Mouse (Mus musculus) CH12.LX (cell line): ENCODE measurements around the gene Enpp7. TPM values are rescaled to one million over a fixed set of nuclear protein-coding genes. Genes with fewer than 3 reads are reported as not detected.

Experiments
- DNase-seq: peaks from one replicate; pipeline ENCODE4 v3.0.0-alpha.2; 2013; ENCODE audit errors: extremely low read depth
- H3K27ac ChIP-seq: 2 replicates; pipeline ENCODE4 v1.5.1; 2012; ENCODE audit warnings: low read depth, mild to moderate bottlenecking, control low read depth, moderate library complexity; ENCODE audit not compliant: insufficient read depth
- H3K27me3 ChIP-seq: replicated peaks from 2 replicates; pipeline ENCODE3; 2012; ENCODE audit warnings: inconsistent platforms
- H3K36me3 ChIP-seq, 2 experiments: replicated peaks in 1 of 2; 2 replicates each; pipeline versions ENCODE3 to v1.6.1; 2012; ENCODE audit warnings: inconsistent platforms in 1 of 2, low read length in 1 of 2, mild to moderate bottlenecking in 1 of 2, mixed read lengths in 1 of 2, moderate library complexity in 1 of 2; ENCODE audit not compliant: control insufficient read depth in 1 of 2, insufficient read depth in 1 of 2
- H3K4me1 ChIP-seq, 2 experiments: 2 replicates each; pipeline ENCODE4 v1.6.1; 2012; ENCODE audit warnings: inconsistent platforms in 1 of 2, moderate library complexity in 1 of 2; ENCODE audit not compliant: insufficient read depth in 2 of 2, control insufficient read depth in 1 of 2
- H3K4me2 ChIP-seq: 2 replicates; pipeline ENCODE4 v1.6.1; 2012; ENCODE audit warnings: low read depth, mild to moderate bottlenecking, control low read depth; ENCODE audit not compliant: poor library complexity, insufficient read depth, severe bottlenecking
- H3K4me3 ChIP-seq, 3 experiments: fragments of 150-350 bp in 1 of 3; sonication (generic) in 1 of 3; replicated peaks in 1 of 3; 2 replicates each; pipeline versions ENCODE3 to v1.5.1; 2011 to 2012; ENCODE audit warnings: low read depth in 2 of 3, low read length in 2 of 3, mild to moderate bottlenecking in 2 of 3, moderate library complexity in 2 of 3, control low read depth in 1 of 3, improper control_type of control experiment in 1 of 3, inconsistent platforms in 1 of 3, mixed read lengths in 1 of 3; ENCODE audit not compliant: poor library complexity in 1 of 3
- H3K79me2 ChIP-seq: replicated peaks from 2 replicates; pipeline ENCODE4 v1.6.1; 2012; ENCODE audit warnings: mild to moderate bottlenecking, moderate library complexity; ENCODE audit not compliant: control insufficient read depth, poor library complexity, insufficient read depth, severe bottlenecking; ENCODE audit errors: extremely low read depth
- H3K9ac ChIP-seq: 2 replicates; pipeline ENCODE4 v1.6.1; 2012; ENCODE audit warnings: low read depth, mild to moderate bottlenecking, control low read depth, moderate library complexity; ENCODE audit not compliant: insufficient read depth
- H3K9me3 ChIP-seq: replicated peaks from 2 replicates; pipeline ENCODE3; 2012; ENCODE audit warnings: low read length, inconsistent platforms, mixed read lengths
- CHD1 ChIP-seq: IDR thresholded peaks from 2 replicates; pipeline ENCODE4 v1.6.1; 2012; ENCODE audit warnings: low read depth, low read length, improper control_type of control experiment, inconsistent platforms
- CHD2 ChIP-seq: IDR thresholded peaks from 2 replicates; pipeline ENCODE4 v1.6.1; 2011; ENCODE audit warnings: low read length, improper control_type of control experiment
- CTCF ChIP-seq, 2 experiments: IDR thresholded peaks in 1 of 2; conservative IDR thresholded peaks in 1 of 2; 2 replicates each; pipeline ENCODE4 v1.5.1; 2011 to 2012; ENCODE audit warnings: low read depth in 2 of 2, low read length in 2 of 2, improper control_type of control experiment in 1 of 2, inconsistent platforms in 1 of 2, mild to moderate bottlenecking in 1 of 2, moderate library complexity in 1 of 2
- ELF1 ChIP-seq: IDR thresholded peaks from 2 replicates; pipeline ENCODE4 v1.6.1; 2014; ENCODE audit warnings: low read depth, mild to moderate bottlenecking, inconsistent platforms, low read length, improper control_type of control experiment
- ETS1 ChIP-seq: conservative IDR thresholded peaks from 2 replicates; pipeline ENCODE4 v1.6.1; 2012; ENCODE audit warnings: low read depth, mild to moderate bottlenecking, inconsistent platforms, low read length, improper control_type of control experiment, moderate library complexity
- HCFC1 ChIP-seq: IDR thresholded peaks from 2 replicates; pipeline ENCODE4 v1.6.1; 2012; ENCODE audit warnings: low read depth, mild to moderate bottlenecking, inconsistent platforms, low read length, improper control_type of control experiment
- IRF4 ChIP-seq: IDR thresholded peaks from 2 replicates; pipeline ENCODE4 v1.6.1; 2014; ENCODE audit warnings: low read depth, mild to moderate bottlenecking, inconsistent platforms, low read length, improper control_type of control experiment
- JUN ChIP-seq: IDR thresholded peaks from 2 replicates; pipeline ENCODE4 v1.6.1; 2011; ENCODE audit warnings: low read depth, mild to moderate bottlenecking, low read length, improper control_type of control experiment, moderate library complexity; ENCODE audit not compliant: insufficient read depth
- JUND ChIP-seq: conservative IDR thresholded peaks from 2 replicates; pipeline ENCODE4 v1.6.1; 2011; ENCODE audit warnings: low read depth, low read length, improper control_type of control experiment
- KAT2A ChIP-seq: IDR thresholded peaks from 2 replicates; pipeline ENCODE4 v1.6.1; 2012; ENCODE audit warnings: low read length, improper control_type of control experiment, inconsistent platforms; ENCODE audit not compliant: insufficient replicate concordance
- MAFK ChIP-seq: IDR thresholded peaks from 2 replicates; pipeline ENCODE4 v1.6.1; 2011; ENCODE audit warnings: low read length, improper control_type of control experiment; ENCODE audit not compliant: insufficient replicate concordance
- MXI1 ChIP-seq: IDR thresholded peaks from 2 replicates; pipeline ENCODE4 v1.6.1; 2011; ENCODE audit warnings: mild to moderate bottlenecking, low read depth, low read length, improper control_type of control experiment
- NELFE ChIP-seq: IDR thresholded peaks from 2 replicates; pipeline ENCODE4 v1.6.1; 2011; ENCODE audit warnings: low read depth, low read length, improper control_type of control experiment
- NRF1 ChIP-seq: IDR thresholded peaks from 2 replicates; pipeline ENCODE4 v1.6.1; 2014; ENCODE audit warnings: low read depth, mild to moderate bottlenecking, inconsistent platforms, low read length, improper control_type of control experiment, moderate library complexity
- PAX5 ChIP-seq: IDR thresholded peaks from 2 replicates; pipeline ENCODE4 v1.6.1; 2012; ENCODE audit warnings: low read length, inconsistent platforms, mixed read lengths
- SMC3 ChIP-seq: IDR thresholded peaks from 2 replicates; pipeline ENCODE4 v1.6.1; 2011; ENCODE audit warnings: low read depth, low read length, improper control_type of control experiment
- TBP ChIP-seq: conservative IDR thresholded peaks from 2 replicates; pipeline ENCODE4 v1.6.1; 2011; ENCODE audit warnings: low read depth, low read length, improper control_type of control experiment
- TCF12 ChIP-seq: IDR thresholded peaks from 2 replicates; pipeline ENCODE4 v1.6.1; 2014; ENCODE audit warnings: low read depth, mild to moderate bottlenecking, inconsistent platforms, low read length, improper control_type of control experiment
- UBTF ChIP-seq: IDR thresholded peaks from 2 replicates; pipeline ENCODE4 v1.6.1; 2012; ENCODE audit warnings: low read depth, mild to moderate bottlenecking, inconsistent platforms, low read length, improper control_type of control experiment, moderate library complexity
- ZC3H11A ChIP-seq: IDR thresholded peaks from 2 replicates; pipeline ENCODE4 v1.6.1; 2012; ENCODE audit warnings: low read depth, mild to moderate bottlenecking, inconsistent platforms, low read length, improper control_type of control experiment
- dilution Hi-C: fragments of 300-500 bp; cut with MboI; formaldehyde crosslinking; loops from 2 replicates; pipeline ENCODE4 v1.14.3; 2020; ENCODE audit warnings: low sequenced_read_pairs; ENCODE audit not compliant: extremely low pct_unique_long_range_greater_than_20kb, extremely low pct_ligation_motif_present
- in situ Hi-C: fragments of 300-500 bp; cut with MboI; formaldehyde crosslinking; loops from 3 replicates; pipeline ENCODE4 v1.14.3; 2019; ENCODE audit warnings: low sequenced_read_pairs, low pct_ligation_motif_present, low pct_unique_long_range_greater_than_20kb, mixed read lengths
- polyA plus RNA-seq: library from polyadenylated mRNA; unstranded; fragments of >175 nt; gene quantifications from 2 replicates; pipeline ENCODE4 v1.2.1, GENCODE M21; 2012; ENCODE audit warnings: low read depth; ENCODE audit not compliant: insufficient read length
- total RNA-seq, 2 experiments: library from RNA; depleted of rRNA; stranded (reverse); fragments of 300-350 nt in 1 of 2; fragments of >200 nt in 1 of 2; gene quantifications; 2 replicates each; pipeline ENCODE4 v1.2.3; 2012 to 2014

Gene Enpp7
- total RNA-seq (2012; rRNA removed): not detected in 2 replicates
- not detected in 2 replicates for total RNA-seq (2014; rRNA removed)
- not detected in 2 replicates for polyA plus RNA-seq

DNA sequence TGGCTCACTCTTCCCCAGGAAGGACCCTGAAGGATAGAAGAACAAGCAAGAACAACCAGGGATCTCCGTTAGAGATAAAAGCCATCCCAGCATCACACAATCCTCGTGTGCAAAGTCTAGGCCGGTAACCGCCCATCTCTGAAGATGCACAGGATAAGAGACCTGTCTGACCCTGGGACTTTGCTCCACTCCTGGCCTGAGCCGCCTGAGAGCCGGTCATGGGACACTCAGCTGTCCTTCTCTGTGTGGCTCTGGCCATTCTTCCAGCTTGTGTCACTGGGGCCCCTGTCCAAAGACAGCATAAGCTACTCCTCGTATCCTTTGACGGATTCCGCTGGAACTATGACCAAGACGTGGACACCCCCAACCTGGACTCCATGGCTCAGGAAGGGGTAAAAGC, at the start of gene Enpp7:
Gene Enpp7 (plus strand): TSS at position 190 of the 400 bp plus-strand sequence.
- Histone ChIP-seq H3K4me3 (no peak within 1 kb of the TSS), H3K4me1 (peaks cover 0 to 2% of the 10 kb centered on the region in 2 experiments; a peak in 1 of 4 replicates), H3K36me3 (no peaks in the 10 kb centered on the region), H3K9me3 (no peaks in the 10 kb centered on the region), H3K27me3 (peaks cover 91% of the 10 kb centered on the region), H3K4me2 (no peak within 1 kb of the TSS)
- dilution Hi-C loops: no loop called here
- in situ Hi-C loops: no loop called here
- DNase-seq: no peak
- no peak for TF ChIP-seq ZC3H11A
- TF ChIP-seq ETS1: no peak
- TF ChIP-seq KAT2A: no peak
- TF ChIP-seq NELFE: no peak
- TF ChIP-seq MXI1: no peak
- TF ChIP-seq CHD1: no peak
- TF ChIP-seq CHD2: no peak
- TF ChIP-seq IRF4: no peak
- no peak for TF ChIP-seq NRF1
- TF ChIP-seq TBP: no peak
- no peak for TF ChIP-seq MAFK
- no peak for TF ChIP-seq UBTF
- TF ChIP-seq, all 38 proteins: peak for 0
- Histone ChIP-seq H3K9ac (no peak within 1 kb of the TSS), H3K79me2 (no peaks in the 10 kb centered on the region), H3K27ac (no peak within 1 kb of the TSS)

GRCm38 (mm10) chr11:118939731-118940130, 48.3 kb upstream of the Enpp7 start:
- TF ChIP-seq HCFC1 (no peak), CTCF (conservative IDR thresholded peaks at IDR 0.05 in 1 of 2, IDR thresholded peaks at IDR 0.05 in 1 of 2; ENCODE audit: low read depth in 2 of 2, low read length in 2 of 2) (no peak), JUN (no peak), PAX5 (no peak), TCF12 (no peak), JUND (no peak), CHD1 (no peak), ETS1 (no peak), SMC3 (no peak), ELF1 (no peak)
- TF ChIP-seq, all 38 proteins: peak for 0
- no peak for DNase-seq
- Histone ChIP-seq H3K36me3 (no peaks in the 10 kb centered on the region), H3K9ac (no peak overlapping the region), H3K27ac (no peak overlapping the region), H3K4me3 (no peak overlapping the region), H3K4me2 (no peak overlapping the region), H3K4me1 (no peaks in the 10 kb centered on the region), H3K9me3 (no peaks in the 10 kb centered on the region), H3K27me3 (peaks cover 90% of the 10 kb centered on the region), H3K79me2 (no peaks in the 10 kb centered on the region)
- in situ Hi-C loops (loop anchor here (5.0 kb wide), 1 partner anchor 42 kb away; no protein-coding TSS in a partner anchor), dilution Hi-C loops (no loop called here)
